Mouse (Mus musculus) A20 (cell line): Measurements from ENCODE around the gene Gm20388.
A peak's percentile ranks its signal among the peaks of the same experiment; 100 is the strongest.

Experiments
- DNase-seq: peaks from one replicate; pipeline ENCODE4 v3.0.0-alpha.2; 2011; ENCODE audit warnings: low read depth, low spot score

Gene Gm20388

GRCm38 (mm10) chr8:120467598-120467997, 557.0 kb downstream of the Gm20388 start:
- no peak for DNase-seq

GRCm38 (mm10) chr8:120470170-120470569, 559.5 kb downstream of the Gm20388 start:
- no peak for DNase-seq

GRCm38 (mm10) chr8:120471166-120471565, 560.5 kb downstream of the Gm20388 start:
- peak; percentile 67 for DNase-seq

GRCm38 (mm10) chr8:120471752-120472151, 561.1 kb downstream of the Gm20388 start:
- no peak for DNase-seq

GRCm38 (mm10) chr8:120472230-120472629, 561.6 kb downstream of the Gm20388 start:
- no peak for DNase-seq

GRCm38 (mm10) chr8:120473729-120474364, 563.2 kb downstream of the Gm20388 start:
- DNase-seq = no peak

- DNase-seq = no peak
These were observed 564.0 kb downstream of the Gm20388 start for GRCm38 (mm10) chr8:120474496-120475235.

- DNase-seq = peak; percentile 65
These were observed 565.0 kb downstream of the Gm20388 start for GRCm38 (mm10) chr8:120475462-120476201.

GRCm38 (mm10) chr8:120476711-120477575, 566.3 kb downstream of the Gm20388 start:
- DNase-seq = no peak

GRCm38 (mm10) chr8:120478754-120479153, 568.1 kb downstream of the Gm20388 start:
- no peak for DNase-seq

- no peak for DNase-seq
These were observed 569.0 kb downstream of the Gm20388 start for GRCm38 (mm10) chr8:120479691-120480090.

GRCm38 (mm10) chr8:120482015-120482689, 571.5 kb downstream of the Gm20388 start:
- DNase-seq = no peak

- DNase-seq = peak; percentile 40
These were observed 573.8 kb downstream of the Gm20388 start for GRCm38 (mm10) chr8:120484460-120484859.

GRCm38 (mm10) chr8:120485116-120485515, 574.5 kb downstream of the Gm20388 start:
- DNase-seq = no peak

- peak; percentile 52 for DNase-seq
These were observed 575.2 kb downstream of the Gm20388 start for GRCm38 (mm10) chr8:120485551-120486476.

GRCm38 (mm10) chr8:120486477-120487376, 576.1 kb downstream of the Gm20388 start:
- peak; percentile 95 for DNase-seq

- DNase-seq = no peak
These were observed 576.7 kb downstream of the Gm20388 start for GRCm38 (mm10) chr8:120487377-120487728.

GRCm38 (mm10) chr8:120487729-120488510, 577.3 kb downstream of the Gm20388 start:
- DNase-seq = peak; percentile 94
